Mouse (Mus musculus) embryonic facial prominence, embryonic 15.5 days (tissue): ENCODE measurements at regions not wholly inside any gene's neighbourhood (a gene's known extent, or its start where the extent isn't known, plus 50 kb on each side); places are given as distances from the start of the nearest gene placed in this dataset.

Experiments used
- ATAC-seq: fragments of 200-750 bp; cut with Nextera tagmentation; 2 replicates; pipeline ENCODE4 v1.8.0; 2017; ENCODE audit warnings: low read depth, moderate TSS enrichment; ENCODE audit not compliant: insufficient number of reproducible peaks, low FRiP score, low TSS enrichment
- H3K27ac ChIP-seq: fragments of 300-500 bp; sonication (generic); replicated peaks from 2 replicates; pipeline ENCODE4 v1.5.1; 2015; ENCODE audit warnings: mild to moderate bottlenecking, inconsistent platforms
- H3K27me3 ChIP-seq: fragments of 300-500 bp; sonication (generic); 2 replicates; pipeline ENCODE4 v1.6.1; 2015; ENCODE audit warnings: inconsistent platforms
- H3K36me3 ChIP-seq: fragments of 300-500 bp; sonication (generic); 2 replicates; pipeline ENCODE4 v1.6.1; 2015; ENCODE audit warnings: mild to moderate bottlenecking, inconsistent platforms
- H3K4me1 ChIP-seq: fragments of 300-500 bp; sonication (generic); 2 replicates; pipeline ENCODE4 v1.6.1; 2015; ENCODE audit warnings: inconsistent platforms
- H3K4me2 ChIP-seq: fragments of 300-500 bp; sonication (generic); replicated peaks from 2 replicates; pipeline ENCODE4 v1.6.1; 2015; ENCODE audit warnings: mild to moderate bottlenecking, inconsistent platforms
- H3K4me3 ChIP-seq: fragments of 300-500 bp; sonication (generic); replicated peaks from 2 replicates; pipeline ENCODE4 v1.5.1; 2015; ENCODE audit warnings: mild to moderate bottlenecking, inconsistent platforms
- H3K9ac ChIP-seq: fragments of 300-500 bp; sonication (generic); 2 replicates; pipeline ENCODE4 v1.6.1; 2015; ENCODE audit warnings: inconsistent platforms
- H3K9me3 ChIP-seq: fragments of 300-500 bp; sonication (generic); replicated peaks from 2 replicates; pipeline ENCODE4 v1.6.1; 2016; ENCODE audit warnings: inconsistent platforms
- WGBS: fragments of 180-500 bp; shearing (Covaris S2); methylation state at CpG from one replicate; pipeline ENCODE4 v1.1.7; 2015; 5-methylcytosine and 5-hydroxymethylcytosine counted together

- Histone ChIP-seq H3K36me3 (no peaks in the 10 kb centered on the region), H3K27ac (no peak overlapping the region), H3K9me3 (no peaks in the 10 kb centered on the region), H3K4me3 (no peak overlapping the region), H3K4me2 (peak overlapping the region; percentile 40; the same call in 1 of the 2 replicates), H3K4me1 (no peaks in the 10 kb centered on the region), H3K27me3 (no peaks in the 10 kb centered on the region), H3K9ac (no peak overlapping the region)
- WGBS, result 29% methylated on average over 15 of the region's 15 CpGs
- ATAC-seq, result no peak
Observed at GRCm38 (mm10) chrX:42361400-42362028, 128.0 kb upstream of the Tex13c2 start.

GRCm38 (mm10) chrX:42364137-42364536, 125.4 kb upstream of the Tex13c2 start:
- Histone ChIP-seq H3K4me1 (no peaks in the 10 kb centered on the region), H3K36me3 (no peaks in the 10 kb centered on the region), H3K4me3 (no peak overlapping the region), H3K4me2 (no peak overlapping the region), H3K27ac (no peak overlapping the region), H3K27me3 (no peaks in the 10 kb centered on the region), H3K9ac (no peak overlapping the region), H3K9me3 (no peaks in the 10 kb centered on the region)
- no peak for ATAC-seq
- 68% methylated on average over 1 of the region's 1 CpGs for WGBS

- no peak overlapping the region for H3K4me3 ChIP-seq
- H3K27ac ChIP-seq, result 0 out of 2 replicates have a peak overlapping the region, but pooled peaks have one; percentile 22
- ATAC-seq, result peak; percentile 43; the same call in 1 of the 2 replicates
- no peaks in the 10 kb centered on the region for H3K4me1 ChIP-seq
- no peaks in the 10 kb centered on the region for H3K36me3 ChIP-seq
- H3K27me3 ChIP-seq, result no peaks in the 10 kb centered on the region
- no peak overlapping the region for H3K4me2 ChIP-seq
- no peaks in the 10 kb centered on the region for H3K9me3 ChIP-seq
- 60% methylated on average over 3 of the region's 3 CpGs for WGBS
- no peak overlapping the region for H3K9ac ChIP-seq
Observed at GRCm38 (mm10) chrX:42373794-42374398, 115.6 kb upstream of the Tex13c2 start.

GRCm38 (mm10) chrX:42393836-42394556, 95.5 kb upstream of the Tex13c2 start:
- Histone ChIP-seq H3K4me2 (no peak overlapping the region), H3K36me3 (no peaks in the 10 kb centered on the region), H3K9me3 (no peaks in the 10 kb centered on the region), H3K27me3 (no peaks in the 10 kb centered on the region), H3K4me3 (no peak overlapping the region), H3K9ac (no peak overlapping the region), H3K4me1 (no peaks in the 10 kb centered on the region), H3K27ac (no peak overlapping the region)
- no peak for ATAC-seq
- WGBS, result 73% methylated on average over 3 of the region's 3 CpGs

GRCm38 (mm10) chrX:42396441-42396840, 93.0 kb upstream of the Tex13c2 start:
- Histone ChIP-seq H3K36me3 (no peaks in the 10 kb centered on the region), H3K9ac (no peak overlapping the region), H3K4me2 (no peak overlapping the region), H3K27me3 (no peaks in the 10 kb centered on the region), H3K9me3 (no peaks in the 10 kb centered on the region), H3K27ac (no peak overlapping the region), H3K4me1 (no peaks in the 10 kb centered on the region), H3K4me3 (no peak overlapping the region)
- no peak for ATAC-seq
- WGBS, result 51% methylated on average over 4 of the region's 4 CpGs

- peak; percentile 73; the same call in 1 of the 2 replicates for ATAC-seq
Observed at GRCm38 (mm10) chrX:42398836-42399235, 90.7 kb upstream of the Tex13c2 start.

GRCm38 (mm10) chrX:42399343-42399742, 90.1 kb upstream of the Tex13c2 start:
- Histone ChIP-seq H3K4me2 (no peak overlapping the region), H3K4me3 (no peak overlapping the region), H3K9ac (no peak overlapping the region), H3K9me3 (no peaks in the 10 kb centered on the region), H3K36me3 (no peaks in the 10 kb centered on the region), H3K27me3 (no peaks in the 10 kb centered on the region), H3K4me1 (no peaks in the 10 kb centered on the region), H3K27ac (no peak overlapping the region; the same call in 1 of the 2 replicates)
- no peak for ATAC-seq

More at GRCm38 (mm10) chrX:42398836-42399235, 90.7 kb upstream of the Tex13c2 start:
- H3K36me3 ChIP-seq, result no peaks in the 10 kb centered on the region
- no peaks in the 10 kb centered on the region for H3K27me3 ChIP-seq
- H3K9ac ChIP-seq, result no peak overlapping the region
- H3K4me3 ChIP-seq, result no peak overlapping the region
- H3K27ac ChIP-seq, result no peak overlapping the region
- H3K4me2 ChIP-seq, result no peak overlapping the region
- no peaks in the 10 kb centered on the region for H3K9me3 ChIP-seq
- 40% methylated on average over 1 of the region's 1 CpGs for WGBS
- H3K4me1 ChIP-seq, result no peaks in the 10 kb centered on the region

GRCm38 (mm10) chrX:42401091-42401490, 88.4 kb upstream of the Tex13c2 start:
- Histone ChIP-seq H3K4me3 (no peak overlapping the region), H3K9ac (no peak overlapping the region), H3K4me1 (no peaks in the 10 kb centered on the region), H3K27ac (no peak overlapping the region), H3K36me3 (no peaks in the 10 kb centered on the region), H3K9me3 (no peaks in the 10 kb centered on the region), H3K4me2 (no peak overlapping the region), H3K27me3 (no peaks in the 10 kb centered on the region)
- ATAC-seq, result no peak
- 88% methylated on average over 1 of the region's 1 CpGs for WGBS

- no peak for ATAC-seq
- H3K9me3 ChIP-seq, result no peaks in the 10 kb centered on the region
- H3K4me2 ChIP-seq, result no peak overlapping the region
- H3K9ac ChIP-seq, result no peak overlapping the region
- no peak overlapping the region for H3K4me3 ChIP-seq
- no peaks in the 10 kb centered on the region for H3K27me3 ChIP-seq
- H3K4me1 ChIP-seq, result no peaks in the 10 kb centered on the region
- H3K36me3 ChIP-seq, result no peaks in the 10 kb centered on the region
- H3K27ac ChIP-seq, result no peak overlapping the region
- 62% methylated on average over 7 of the region's 7 CpGs for WGBS
Observed at GRCm38 (mm10) chrX:42401564-42402334, 87.7 kb upstream of the Tex13c2 start.

GRCm38 (mm10) chrX:42402335-42402605, 87.2 kb upstream of the Tex13c2 start:
- Histone ChIP-seq H3K4me1 (no peaks in the 10 kb centered on the region), H3K27ac (no peak overlapping the region), H3K36me3 (no peaks in the 10 kb centered on the region), H3K27me3 (no peaks in the 10 kb centered on the region), H3K9ac (no peak overlapping the region), H3K9me3 (no peaks in the 10 kb centered on the region), H3K4me2 (no peak overlapping the region), H3K4me3 (no peak overlapping the region)
- ATAC-seq, result no peak
- WGBS, result 52% methylated on average over 4 of the region's 4 CpGs

GRCm38 (mm10) chrX:42431851-42432635, 57.4 kb upstream of the Tex13c2 start:
- Histone ChIP-seq H3K4me3 (no peak overlapping the region), H3K27me3 (no peaks in the 10 kb centered on the region), H3K4me1 (no peaks in the 10 kb centered on the region), H3K9me3 (no peaks in the 10 kb centered on the region), H3K4me2 (no peak overlapping the region), H3K36me3 (no peaks in the 10 kb centered on the region), H3K27ac (no peak overlapping the region), H3K9ac (no peak overlapping the region)
- no peak for ATAC-seq
- WGBS, result 24% methylated on average over 7 of the region's 7 CpGs
